Mouse (Mus musculus): Measurements from ENCODE around the gene Gm10128. TPM values are rescaled to one million over a fixed set of nuclear protein-coding genes. Genes with fewer than 3 reads are reported as not detected.
"Not testable (repeated sequence)": the region's sequence is repeated elsewhere in the genome, so short reads cannot be mapped to it uniquely, and the experiment has no call there.

The Gm10128 gene
- not detected in 2 replicates for polyA plus RNA-seq (2014; fragmentation: Nextera tagmentation; extraction: Ambion mirVana)

- H3K27ac ChIP-seq (replicated peaks; ENCODE audit: low read depth, low read length); DNase-seq (ENCODE audit: low spot score); H3K4me1 ChIP-seq (ENCODE audit: control insufficient read depth, insufficient read depth, low read length); H3K27me3 ChIP-seq (replicated peaks; ENCODE audit: control insufficient read depth, insufficient read depth, low read length); H3K9ac ChIP-seq (ENCODE audit: low read depth, low read length); H3K36me3 ChIP-seq (ENCODE audit: control insufficient read depth, insufficient read depth, low read length); ATAC-seq (ENCODE audit: low read depth); H3K9me3 ChIP-seq (ENCODE audit: control insufficient read depth, low read length); H3K4me2 ChIP-seq (ENCODE audit: low read depth, low read length); H3K4me3 ChIP-seq (ENCODE audit: low read depth, low read length): not testable (repeated sequence)
- WGBS = no CpG with 5 or more reads among the region's 2 CpGs
These were observed at the start of gene Gm10128 for GRCm38 (mm10) chr14:7643872-7644271. Gene Gm10128, minus strand, starts transcription at chr14:7643972.

DNA sequence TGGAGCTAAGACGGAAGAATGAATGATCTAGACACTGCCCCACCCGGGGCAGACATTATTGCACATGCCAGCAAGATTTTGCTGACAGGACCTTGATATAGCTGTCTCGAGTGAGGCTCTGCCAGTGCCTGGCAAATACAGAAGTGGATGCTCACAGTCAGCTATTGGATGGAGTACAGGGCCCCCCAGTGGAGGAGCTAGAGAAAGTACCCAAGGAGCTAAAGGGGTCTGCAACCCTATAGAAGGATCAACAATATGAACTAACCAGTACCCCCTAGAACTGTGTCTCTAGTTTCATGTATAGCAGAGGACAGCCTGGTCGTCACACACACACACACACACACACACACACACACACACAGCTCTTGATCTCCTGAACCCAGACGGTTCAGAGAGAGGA is 37.4 kb upstream of the Gm10128 start:
- H3K36me3 ChIP-seq (ENCODE audit: control insufficient read depth, insufficient read depth, low read length); H3K27me3 ChIP-seq (replicated peaks; ENCODE audit: control insufficient read depth, insufficient read depth, low read length); H3K9me3 ChIP-seq (ENCODE audit: control insufficient read depth, low read length); H3K4me2 ChIP-seq (ENCODE audit: low read depth, low read length); DNase-seq (ENCODE audit: low spot score); H3K4me1 ChIP-seq (ENCODE audit: control insufficient read depth, insufficient read depth, low read length); H3K27ac ChIP-seq (replicated peaks; ENCODE audit: low read depth, low read length); H3K9ac ChIP-seq (ENCODE audit: low read depth, low read length); ATAC-seq (ENCODE audit: low read depth); H3K4me3 ChIP-seq (ENCODE audit: low read depth, low read length): not testable (repeated sequence)
- 63% methylated on average over 5 of the region's 5 CpGs for WGBS

DNA sequence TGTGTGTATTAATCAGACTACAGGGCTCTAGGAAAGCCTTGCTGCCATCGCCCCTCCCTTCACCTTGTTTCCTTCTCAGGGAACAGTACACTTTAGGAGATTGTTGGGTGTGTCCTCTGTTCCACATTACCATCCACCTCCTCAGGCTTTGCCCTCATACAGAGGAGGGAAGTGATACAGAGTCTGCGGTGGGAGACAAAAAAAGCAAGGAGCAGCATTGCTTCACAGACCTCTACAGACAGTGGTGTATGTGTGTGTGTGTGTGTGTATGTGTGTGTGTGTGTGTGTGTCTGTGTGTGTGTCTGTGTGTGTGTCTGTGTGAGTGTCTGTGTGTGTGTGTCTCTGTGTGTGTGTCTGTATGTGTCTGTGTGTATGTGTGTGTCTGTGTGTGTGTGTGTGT is 18.7 kb upstream of the Gm10128 start:
- H3K4me1 ChIP-seq (ENCODE audit: control insufficient read depth, insufficient read depth, low read length); DNase-seq (ENCODE audit: low spot score); H3K36me3 ChIP-seq (ENCODE audit: control insufficient read depth, insufficient read depth, low read length); ATAC-seq (ENCODE audit: low read depth); H3K27ac ChIP-seq (replicated peaks; ENCODE audit: low read depth, low read length); H3K27me3 ChIP-seq (replicated peaks; ENCODE audit: control insufficient read depth, insufficient read depth, low read length); H3K4me2 ChIP-seq (ENCODE audit: low read depth, low read length); H3K4me3 ChIP-seq (ENCODE audit: low read depth, low read length); H3K9ac ChIP-seq (ENCODE audit: low read depth, low read length); H3K9me3 ChIP-seq (ENCODE audit: control insufficient read depth, low read length): not testable (repeated sequence)
- 83% methylated on average over 2 of the region's 2 CpGs for WGBS

DNA sequence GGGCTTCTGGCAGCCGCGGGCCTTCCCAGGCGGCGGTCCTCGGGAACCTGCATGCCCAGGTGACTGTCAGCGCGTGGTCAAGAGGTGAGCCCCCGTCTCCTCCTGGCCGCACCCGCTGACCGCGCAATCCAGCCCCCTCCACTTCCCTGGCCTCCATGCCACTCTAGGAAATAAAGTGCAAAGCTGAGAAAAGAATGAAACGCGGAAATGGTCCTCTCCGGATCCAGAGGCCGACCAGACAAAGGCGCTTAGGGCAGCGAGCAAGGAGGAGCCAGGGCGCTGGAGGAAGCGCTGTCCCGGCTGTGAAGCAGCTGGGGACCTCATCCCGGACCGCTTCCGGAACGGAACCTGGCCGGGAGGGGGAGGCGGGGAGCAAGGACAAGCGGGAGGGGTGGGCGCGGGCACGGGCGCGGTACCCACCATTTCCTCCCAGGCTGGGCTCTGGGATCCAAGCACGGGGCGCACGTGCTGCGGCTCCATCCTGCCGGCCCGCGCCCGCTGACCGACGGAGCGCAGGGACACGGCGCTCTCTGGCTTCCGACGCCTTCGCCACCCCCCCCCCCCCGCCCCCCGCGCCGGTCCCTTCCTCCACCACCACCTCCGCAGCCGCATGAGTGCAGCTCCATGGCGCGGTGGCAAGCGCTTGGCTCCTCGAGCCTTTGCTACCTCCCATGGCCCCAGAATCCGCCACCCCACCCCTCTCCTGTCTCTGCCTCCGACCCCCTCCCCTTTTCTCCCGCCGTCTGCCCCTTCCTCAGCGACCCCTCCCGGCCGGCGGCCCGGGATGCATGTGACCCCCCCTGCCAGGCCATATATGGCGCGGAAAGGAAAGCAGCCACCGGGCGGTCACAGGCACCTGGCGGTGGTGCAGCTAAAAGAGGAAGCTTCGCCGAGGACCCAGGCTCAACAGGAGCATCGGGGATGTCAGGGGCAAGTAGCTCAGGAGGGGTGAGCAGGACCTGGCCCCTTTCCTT is 14.6 kb upstream of the Gm10128 start:
- H3K9ac ChIP-seq (ENCODE audit: low read depth, low read length) = peak overlapping the region; percentile 42; the same call in 1 of the 2 replicates
- not testable (repeated sequence) for H3K36me3 ChIP-seq (ENCODE audit: control insufficient read depth, insufficient read depth, low read length); DNase-seq (ENCODE audit: low spot score); H3K4me1 ChIP-seq (ENCODE audit: control insufficient read depth, insufficient read depth, low read length); H3K27ac ChIP-seq (replicated peaks; ENCODE audit: low read depth, low read length); H3K9me3 ChIP-seq (ENCODE audit: control insufficient read depth, low read length); ATAC-seq (ENCODE audit: low read depth); H3K27me3 ChIP-seq (replicated peaks; ENCODE audit: control insufficient read depth, insufficient read depth, low read length)
- H3K4me2 ChIP-seq (ENCODE audit: low read depth, low read length) = peak overlapping the region; percentile 61
- WGBS = 0% methylated on average over 14 of the region's 76 CpGs
- peak overlapping the region; percentile 34 for H3K4me3 ChIP-seq (ENCODE audit: low read depth, low read length)

DNA sequence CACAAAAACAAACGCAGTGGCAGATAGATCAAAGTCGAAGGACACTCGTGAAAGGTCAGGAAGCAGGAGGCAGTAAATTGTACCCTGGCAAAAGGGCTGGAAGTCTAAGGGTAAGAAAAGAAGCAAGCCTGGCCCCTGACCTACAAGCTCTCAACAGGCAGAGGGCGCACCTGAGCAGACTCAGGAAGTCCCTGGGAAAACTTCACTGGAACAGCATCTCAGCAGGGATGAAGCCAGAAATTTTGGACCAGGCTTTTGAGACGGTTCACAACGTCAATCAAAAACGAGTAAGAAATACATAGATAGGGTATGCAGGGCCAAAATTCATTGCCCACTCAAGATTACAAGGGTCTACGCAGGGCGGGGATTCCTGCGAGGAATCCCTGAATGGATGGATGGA is 13.7 kb upstream of the Gm10128 start:
- H3K9me3 ChIP-seq (ENCODE audit: control insufficient read depth, low read length); H3K9ac ChIP-seq (ENCODE audit: low read depth, low read length); H3K27me3 ChIP-seq (replicated peaks; ENCODE audit: control insufficient read depth, insufficient read depth, low read length); ATAC-seq (ENCODE audit: low read depth); DNase-seq (ENCODE audit: low spot score); H3K27ac ChIP-seq (replicated peaks; ENCODE audit: low read depth, low read length); H3K36me3 ChIP-seq (ENCODE audit: control insufficient read depth, insufficient read depth, low read length); H3K4me3 ChIP-seq (ENCODE audit: low read depth, low read length); H3K4me1 ChIP-seq (ENCODE audit: control insufficient read depth, insufficient read depth, low read length): not testable (repeated sequence)
- 4% methylated on average over 5 of the region's 10 CpGs for WGBS
- H3K4me2 ChIP-seq (ENCODE audit: low read depth, low read length) = peak overlapping the region; percentile 53; the same call in 1 of the 2 replicates

DNA sequence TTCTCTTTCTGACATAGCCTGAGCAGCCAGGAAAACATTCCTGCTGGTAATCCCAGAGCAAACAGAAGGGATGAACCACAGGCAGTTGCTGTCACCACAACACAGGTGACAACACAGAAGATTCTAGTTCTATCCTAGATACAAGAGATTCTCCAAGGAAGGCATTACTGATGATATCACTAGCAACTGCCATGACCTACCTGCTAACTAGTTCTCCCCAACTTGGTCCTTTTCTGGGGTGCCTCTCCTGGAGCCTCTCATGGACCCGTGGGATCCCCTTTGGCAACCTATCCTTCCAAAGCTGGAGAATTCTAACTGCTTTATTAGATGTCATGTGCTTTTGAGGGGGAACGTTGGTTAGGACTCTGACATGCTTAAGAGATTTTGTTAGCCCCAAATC is 48.3 kb downstream of the Gm10128 start, which contains the start of gene Gm10338:
Gm10338 (minus strand) TSS at position 101 of the 400 bp plus-strand sequence.
- not testable (repeated sequence) for H3K27me3 ChIP-seq (replicated peaks; ENCODE audit: control insufficient read depth, insufficient read depth, low read length); DNase-seq (ENCODE audit: low spot score); H3K4me1 ChIP-seq (ENCODE audit: control insufficient read depth, insufficient read depth, low read length); H3K9ac ChIP-seq (ENCODE audit: low read depth, low read length); H3K4me2 ChIP-seq (ENCODE audit: low read depth, low read length); H3K27ac ChIP-seq (replicated peaks; ENCODE audit: low read depth, low read length); H3K36me3 ChIP-seq (ENCODE audit: control insufficient read depth, insufficient read depth, low read length); H3K4me3 ChIP-seq (ENCODE audit: low read depth, low read length); H3K9me3 ChIP-seq (ENCODE audit: control insufficient read depth, low read length); ATAC-seq (ENCODE audit: low read depth)
- no CpG with 5 or more reads among the region's 2 CpGs for WGBS

Other genes starting within 250 kb of the Gm10128 start
- gene Gm3755, start 193.1 kb downstream of the Gm10128 start, polyA plus RNA-seq (2014; fragmentation: Nextera tagmentation; extraction: Ambion mirVana) = not detected in 2 replicates
- 0.43 TPM in 1 of 2 replicates, not detected in the other for gene Gm3752, start 160.2 kb downstream of the Gm10128 start, polyA plus RNA-seq (2014; fragmentation: Nextera tagmentation; extraction: Ambion mirVana)
- 0.17 TPM in 1 of 2 replicates, not detected in the other for gene Gm3558, start 75.4 kb downstream of the Gm10128 start, polyA plus RNA-seq (2014; fragmentation: Nextera tagmentation; extraction: Ambion mirVana)
- not detected in 2 replicates for gene Gm10338, start 48.4 kb downstream of the Gm10128 start, polyA plus RNA-seq (2014; fragmentation: Nextera tagmentation; extraction: Ambion mirVana)
- 0.67 TPM in 1 of 2 replicates, not detected in the other for gene Gm26661, start 147.6 kb upstream of the Gm10128 start, polyA plus RNA-seq (2014; fragmentation: Nextera tagmentation; extraction: Ambion mirVana)
- 26.7 and 29.8 TPM in 2 replicates for gene Flnb, start 174.0 kb upstream of the Gm10128 start, polyA plus RNA-seq (2014; fragmentation: Nextera tagmentation; extraction: Ambion mirVana)